Mouse (Mus musculus) frontal cortex, adult 2 months (tissue): ENCODE data around the gene Raly. TPM values are rescaled to one million over a fixed set of nuclear protein-coding genes. Genes with fewer than 3 reads are reported as not detected.

Source experiments
- polyA plus RNA-seq: library from polyadenylated mRNA; depleted of rRNA; stranded (reverse); fragments of >200 nt; gene quantifications from 2 replicates; pipeline ENCODE4 v1.2.3, GENCODE M21; 2012; rRNA removed

The Raly gene
- polyA plus RNA-seq, 1 experiment, result 116 TPM

Other genes with a start within 250 kb of the Raly start
- 0.76 and 0.84 TPM in 2 replicates for gene 1700003F12Rik, start 244.0 kb upstream of the Raly start, polyA plus RNA-seq
- gene Actl10, start 239.3 kb upstream of the Raly start, polyA plus RNA-seq, result 0.08 TPM in 1 of 2 replicates, not detected in the other
- gene Necab3, start 232.2 kb upstream of the Raly start, polyA plus RNA-seq, result 122 and 145 TPM in 2 replicates
- gene E2f1, start 221.2 kb upstream of the Raly start, polyA plus RNA-seq, result 10.9 and 11.7 TPM in 2 replicates
- gene Pxmp4, start 187.4 kb upstream of the Raly start, polyA plus RNA-seq, result 18.6 and 20.7 TPM in 2 replicates
- gene Zfp341, start 177.8 kb upstream of the Raly start, polyA plus RNA-seq, result 10.0 and 10.5 TPM in 2 replicates
- 0.48 TPM in 1 of 2 replicates, not detected in the other for gene 4930519P11Rik, start 177.7 kb upstream of the Raly start, polyA plus RNA-seq
- gene Chmp4b, start 139.4 kb upstream of the Raly start, polyA plus RNA-seq, result 277 and 314 TPM in 2 replicates
- gene Gm14214, start 21.1 kb upstream of the Raly start, polyA plus RNA-seq, result not detected in 2 replicates
- gene a, start 306 bp downstream of the Raly start, polyA plus RNA-seq, result 0.74 and 1.0 TPM in 2 replicates
- 39.9 and 44.1 TPM in 2 replicates for gene Eif2s2, start 101.8 kb downstream of the Raly start, polyA plus RNA-seq
- gene Gm14226, start 227.2 kb downstream of the Raly start, polyA plus RNA-seq, result 0.06 TPM in 2 replicates